In genomic region chr7:38061060-38061970, GRCm38 (mm10) we compare ENCODE assay signal across 1 mouse cellular context.
A peak's percentile ranks its signal among the peaks of the same experiment; 100 is the strongest.
TF ChIP-seq lines count a peak whose summit lies in the region.

No protein-coding gene starts in this region.

TF ChIP-seq in MEL, 35 proteins besides CTCF, POLR2A, EP300 and RAD21 (continued from another document):
- no peak for TF ChIP-seq TCF12 (IDR thresholded peaks at IDR 0.05; ENCODE audit: low read depth, low read length)
- 0 out of 2 replicates have a peak, but pooled peaks have one; percentile 53 for TF ChIP-seq ZMIZ1 (IDR thresholded peaks at IDR 0.05; ENCODE audit: low read depth, low read length)
- TF ChIP-seq MEF2A (IDR thresholded peaks at IDR 0.05; ENCODE audit: extremely low read depth, insufficient replicate concordance, low read depth, low read length, poor library complexity, severe bottlenecking): no peak
- TF ChIP-seq CHD2 (IDR thresholded peaks at IDR 0.05; ENCODE audit: low read length): no peak
- peak; percentile 73 for TF ChIP-seq ZC3H11A (IDR thresholded peaks at IDR 0.05; ENCODE audit: low read depth, low read length)
